Mouse (Mus musculus) cerebellum, adult 2 months (tissue): ENCODE data around the gene Ankra2.
A peak's percentile ranks its signal among the peaks of the same experiment; 100 is the strongest.

Source experiments
- CTCF ChIP-seq: fragments of 200-500 bp; IDR thresholded peaks from 2 replicates; pipeline ENCODE4 v1.5.1; 2011; ENCODE audit warnings: low read depth, mild to moderate bottlenecking, control low read depth, low read length, moderate library complexity, borderline replicate concordance; ENCODE audit not compliant: insufficient read depth
- POLR2A ChIP-seq: fragments of 200-500 bp; IDR thresholded peaks from 2 replicates; pipeline ENCODE4 v1.6.1; 2011; ENCODE audit warnings: low read length, control low read depth, borderline replicate concordance; ENCODE audit not compliant: insufficient read depth

DNA sequence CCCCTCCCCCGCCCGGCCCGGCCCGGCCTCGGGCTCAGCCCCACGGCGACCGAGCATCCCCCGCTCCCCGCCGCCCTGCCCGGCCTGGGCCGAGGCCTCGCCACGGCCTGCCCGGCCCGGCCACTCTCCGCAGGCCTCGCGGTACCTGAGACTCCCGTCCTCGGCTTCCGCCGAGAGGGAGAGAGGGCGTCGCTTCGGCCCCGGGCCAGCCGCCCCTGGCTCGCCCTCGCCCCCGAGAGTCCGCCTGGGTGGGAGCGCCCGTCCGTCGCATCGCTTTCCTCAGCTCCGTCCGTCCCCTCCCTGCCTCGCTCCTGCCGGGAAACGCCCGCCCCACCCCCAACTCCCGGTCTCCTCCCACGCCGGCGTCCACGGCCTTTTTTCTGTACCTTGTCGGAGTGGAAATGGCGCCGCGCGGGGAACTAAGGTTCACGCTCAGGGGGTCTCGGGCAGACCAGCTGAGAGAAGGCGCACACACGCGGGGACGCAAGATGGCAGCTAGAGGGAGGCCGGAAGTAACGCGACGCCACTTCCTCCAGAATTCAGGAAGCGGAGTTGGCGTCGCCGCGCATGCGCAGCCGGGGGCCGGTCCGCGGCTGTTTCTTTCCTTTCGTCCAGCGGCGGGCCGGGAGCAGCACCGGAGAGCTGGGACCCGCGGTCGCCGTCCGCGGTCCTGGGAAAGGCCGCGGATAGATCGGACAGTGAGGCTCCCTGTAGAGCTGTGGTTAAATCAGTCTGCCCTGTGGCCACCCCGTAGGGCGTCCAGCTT is 53.8 kb downstream of the Ankra2 start, which contains the start of gene Btf3:
- TF ChIP-seq POLR2A, result peak; percentile 54; the same call in 1 of the 2 replicates
- TF ChIP-seq CTCF, result no peak
